Mouse (Mus musculus): ENCODE measurements at regions not wholly inside any gene's neighbourhood (a gene's known extent, or its start where the extent isn't known, plus 50 kb on each side); places are given as distances from the start of the nearest gene placed in this dataset.
"Not testable (repeated sequence)": the region's sequence is repeated elsewhere in the genome, so short reads cannot be mapped to it uniquely, and the experiment has no call there.

DNA sequence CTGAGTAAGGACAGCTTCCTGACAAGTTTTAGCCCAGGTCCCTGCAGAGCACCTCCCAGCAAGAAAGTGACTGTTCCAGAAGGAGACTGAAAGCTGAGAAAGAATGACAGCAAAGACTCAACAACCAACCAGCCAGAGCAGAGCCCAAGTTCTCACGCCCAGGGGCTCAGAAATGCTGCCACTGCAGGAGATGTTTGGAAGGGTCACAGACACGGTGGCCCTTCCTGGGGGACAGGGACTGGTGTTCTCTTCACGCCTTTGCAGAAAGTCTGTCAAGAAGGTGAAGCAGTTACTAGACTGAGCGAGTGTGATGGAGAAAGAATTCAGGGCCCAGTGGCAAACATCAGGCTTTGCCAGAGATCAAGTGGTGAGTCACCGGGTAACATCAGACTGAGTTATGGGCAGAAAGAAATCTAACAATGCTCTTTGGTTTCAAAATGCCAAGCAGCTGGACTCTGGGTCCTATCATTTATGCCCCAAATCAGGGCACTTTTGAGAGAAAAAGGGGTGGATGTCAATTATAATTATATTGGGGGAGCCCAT lies 154.2 kb upstream of the Hes1 start:
- Histone ChIP-seq H3K9ac (replicated peaks; ENCODE audit: low read length) (no peak overlapping the region), H3K36me3 (ENCODE audit: insufficient read depth, low read length) (no peaks in the 10 kb centered on the region), H3K4me3 (ENCODE audit: low read length) (no peak overlapping the region), H3K27ac (ENCODE audit: low read length) (no peak overlapping the region), H3K9me3 (ENCODE audit: low read length) (peaks cover 7% of the 10 kb centered on the region), H3K27me3 (ENCODE audit: insufficient read depth, low read length) (no peaks in the 10 kb centered on the region), H3K4me2 (replicated peaks; ENCODE audit: low read depth, low read length) (no peak overlapping the region), H3K4me1 (ENCODE audit: insufficient read depth, low read length) (peaks cover 8% of the 10 kb centered on the region)
- ATAC-seq (ENCODE audit: low FRiP score, low TSS enrichment), result no peak
- WGBS, result 55% methylated on average over 5 of the region's 5 CpGs

DNA sequence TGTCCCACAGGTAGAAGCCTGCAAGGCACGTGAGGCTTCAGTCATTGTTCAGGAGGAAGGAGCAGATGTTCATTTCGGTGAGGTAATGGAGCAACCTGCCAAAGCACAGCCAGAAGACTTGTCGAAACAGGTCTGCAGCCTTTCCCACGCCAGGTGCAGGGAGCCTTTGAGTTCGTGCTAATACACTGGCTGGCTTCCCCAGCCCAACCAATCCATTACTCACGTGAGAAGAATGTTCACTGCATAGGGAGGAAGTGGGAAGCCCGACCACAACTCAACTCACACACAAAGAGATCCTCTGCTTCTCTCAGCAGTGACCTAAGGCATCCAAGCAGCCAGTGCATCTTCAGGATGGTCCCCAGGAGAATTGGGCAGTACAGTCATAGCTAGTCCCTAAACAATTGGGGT lies 153.0 kb upstream of the Hes1 start:
- Histone ChIP-seq H3K4me1 (ENCODE audit: insufficient read depth, low read length) (peaks cover 8% of the 10 kb centered on the region), H3K27me3 (ENCODE audit: insufficient read depth, low read length) (no peaks in the 10 kb centered on the region), H3K9me3 (ENCODE audit: low read length) (peaks cover 7% of the 10 kb centered on the region), H3K4me2 (replicated peaks; ENCODE audit: low read depth, low read length) (no peak overlapping the region), H3K36me3 (ENCODE audit: insufficient read depth, low read length) (no peaks in the 10 kb centered on the region), H3K9ac (replicated peaks; ENCODE audit: low read length) (no peak overlapping the region), H3K4me3 (ENCODE audit: low read length) (no peak overlapping the region), H3K27ac (ENCODE audit: low read length) (no peak overlapping the region)
- no peak for ATAC-seq (ENCODE audit: low FRiP score, low TSS enrichment)
- WGBS, result 67% methylated on average over 7 of the region's 7 CpGs

DNA sequence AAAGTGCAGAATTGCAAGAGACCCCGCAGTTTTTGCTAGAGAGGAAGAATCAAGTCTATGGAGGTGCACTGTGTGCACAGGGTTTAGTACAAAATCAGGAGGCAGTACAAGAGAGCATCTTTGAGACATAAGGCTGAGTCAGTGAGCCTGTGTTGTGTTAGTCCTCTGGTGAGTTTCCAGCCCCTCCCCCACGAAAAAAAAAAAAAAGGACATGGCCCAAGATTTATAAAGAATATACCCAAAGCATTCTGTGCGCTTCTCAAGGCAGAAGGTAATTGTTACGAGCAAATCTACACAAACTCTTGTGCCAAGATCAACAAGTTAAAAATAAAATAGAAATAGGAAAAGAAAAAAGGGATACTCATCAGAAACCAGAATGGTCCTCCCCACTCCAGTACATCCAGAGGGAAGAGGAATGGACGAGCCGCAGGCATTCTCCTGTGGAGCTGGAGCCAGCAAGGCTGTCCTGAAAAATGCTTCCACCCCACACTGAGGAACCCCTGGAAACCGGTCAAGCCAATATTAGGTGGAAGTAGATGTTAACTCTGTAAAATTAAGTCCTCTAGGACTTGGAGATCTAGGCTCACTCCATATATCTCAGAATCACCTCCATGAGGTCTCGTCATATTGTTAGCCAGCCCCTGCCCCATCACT lies 150.7 kb upstream of the Hes1 start:
- Histone ChIP-seq H3K4me3 (ENCODE audit: low read length) (no peak overlapping the region), H3K4me2 (replicated peaks; ENCODE audit: low read depth, low read length) (no peak overlapping the region), H3K9me3 (ENCODE audit: low read length) (peaks cover 7% of the 10 kb centered on the region), H3K4me1 (ENCODE audit: insufficient read depth, low read length) (no peaks in the 10 kb centered on the region), H3K36me3 (ENCODE audit: insufficient read depth, low read length) (no peaks in the 10 kb centered on the region), H3K27me3 (ENCODE audit: insufficient read depth, low read length) (no peaks in the 10 kb centered on the region), H3K27ac (ENCODE audit: low read length) (no peak overlapping the region), H3K9ac (replicated peaks; ENCODE audit: low read length) (no peak overlapping the region)
- 60% methylated on average over 8 of the region's 8 CpGs for WGBS
- no peak for ATAC-seq (ENCODE audit: low FRiP score, low TSS enrichment)

DNA sequence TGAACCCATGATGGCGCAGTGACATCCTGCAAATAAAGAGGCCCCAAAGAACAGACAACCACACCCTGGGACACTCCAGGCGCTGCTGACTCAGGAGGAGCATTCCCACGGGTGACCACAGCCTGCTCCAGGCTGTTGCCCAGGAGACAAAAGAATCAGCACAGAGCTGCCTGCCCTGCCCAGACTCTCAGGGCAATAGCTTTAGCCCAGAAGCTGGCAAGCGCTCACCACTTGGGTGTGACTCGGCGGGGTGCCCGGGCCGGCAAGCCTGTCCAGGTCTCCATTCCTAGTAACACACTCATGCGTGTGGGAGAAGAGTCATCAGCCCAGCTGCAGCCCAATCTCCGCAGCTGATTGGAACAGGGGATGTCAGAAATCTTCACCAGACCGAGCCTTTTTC lies 148.8 kb upstream of the Hes1 start:
- whole genome bisulfite sequencing, result 69% methylated on average over 11 of the region's 11 CpGs
- Histone ChIP-seq H3K27ac (ENCODE audit: low read length) (no peak overlapping the region), H3K4me2 (replicated peaks; ENCODE audit: low read depth, low read length) (no peak overlapping the region), H3K9ac (replicated peaks; ENCODE audit: low read length) (no peak overlapping the region), H3K36me3 (ENCODE audit: insufficient read depth, low read length) (no peaks in the 10 kb centered on the region), H3K4me3 (ENCODE audit: low read length) (no peak overlapping the region), H3K4me1 (ENCODE audit: insufficient read depth, low read length) (no peaks in the 10 kb centered on the region), H3K9me3 (ENCODE audit: low read length) (peaks cover 7% of the 10 kb centered on the region), H3K27me3 (ENCODE audit: insufficient read depth, low read length) (no peaks in the 10 kb centered on the region)
- ATAC-seq (ENCODE audit: low FRiP score, low TSS enrichment), result 0 out of 2 replicates have a peak, but pooled peaks have one; percentile 23

DNA sequence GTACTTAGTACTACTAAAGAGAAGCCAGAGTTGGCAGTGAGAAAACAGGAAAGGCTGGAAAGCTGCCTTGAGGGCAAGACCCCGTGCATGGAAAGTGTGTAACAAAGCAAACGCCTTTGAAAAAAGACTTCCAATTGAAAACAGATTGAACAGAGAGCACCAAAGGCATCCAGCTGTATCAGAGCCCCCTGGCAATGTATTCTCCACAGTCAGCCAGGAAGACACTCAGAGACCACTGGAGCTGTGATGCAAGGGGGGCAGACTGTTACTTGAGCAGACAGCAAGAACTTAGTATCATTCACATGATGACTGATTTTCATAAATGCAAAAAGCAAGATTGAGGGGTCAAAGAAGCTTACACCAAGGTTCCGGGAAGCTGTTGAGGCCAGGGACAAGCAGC lies 146.2 kb upstream of the Hes1 start:
- Histone ChIP-seq H3K36me3 (ENCODE audit: insufficient read depth, low read length) (no peaks in the 10 kb centered on the region), H3K4me2 (replicated peaks; ENCODE audit: low read depth, low read length) (no peak overlapping the region), H3K9ac (replicated peaks; ENCODE audit: low read length) (no peak overlapping the region), H3K9me3 (ENCODE audit: low read length) (no peaks in the 10 kb centered on the region), H3K27me3 (ENCODE audit: insufficient read depth, low read length) (no peaks in the 10 kb centered on the region), H3K27ac (ENCODE audit: low read length) (no peak overlapping the region), H3K4me1 (ENCODE audit: insufficient read depth, low read length) (no peaks in the 10 kb centered on the region), H3K4me3 (ENCODE audit: low read length) (no peak overlapping the region)
- 64% methylated on average over 3 of the region's 3 CpGs for WGBS
- no peak for ATAC-seq (ENCODE audit: low FRiP score, low TSS enrichment)

DNA sequence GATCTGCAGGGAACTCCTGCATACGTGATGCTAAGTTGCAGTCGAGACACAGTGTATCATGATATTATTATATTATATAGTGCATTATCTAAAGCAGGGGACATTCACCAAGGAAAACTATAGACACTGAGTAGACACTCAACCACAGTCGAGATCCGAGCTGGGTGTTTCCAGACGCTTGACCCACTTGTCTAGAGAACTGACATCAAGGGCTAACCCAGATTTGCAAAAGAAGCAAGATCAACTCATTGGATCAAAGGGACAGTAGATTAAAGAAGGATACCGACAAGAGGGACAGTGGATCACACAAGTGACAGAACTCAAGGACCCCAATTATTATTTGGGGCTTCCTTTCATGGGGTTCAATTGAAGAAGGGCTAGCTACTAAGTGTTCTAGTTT lies 145.8 kb upstream of the Hes1 start:
- Histone ChIP-seq H3K27ac (ENCODE audit: low read length) (no peak overlapping the region), H3K9ac (replicated peaks; ENCODE audit: low read length) (no peak overlapping the region), H3K9me3 (ENCODE audit: low read length) (no peaks in the 10 kb centered on the region), H3K4me1 (ENCODE audit: insufficient read depth, low read length) (no peaks in the 10 kb centered on the region), H3K27me3 (ENCODE audit: insufficient read depth, low read length) (no peaks in the 10 kb centered on the region), H3K4me2 (replicated peaks; ENCODE audit: low read depth, low read length) (no peak overlapping the region), H3K4me3 (ENCODE audit: low read length) (no peak overlapping the region), H3K36me3 (ENCODE audit: insufficient read depth, low read length) (no peaks in the 10 kb centered on the region)
- 89% methylated on average over 6 of the region's 6 CpGs for WGBS
- no peak for ATAC-seq (ENCODE audit: low FRiP score, low TSS enrichment)

DNA sequence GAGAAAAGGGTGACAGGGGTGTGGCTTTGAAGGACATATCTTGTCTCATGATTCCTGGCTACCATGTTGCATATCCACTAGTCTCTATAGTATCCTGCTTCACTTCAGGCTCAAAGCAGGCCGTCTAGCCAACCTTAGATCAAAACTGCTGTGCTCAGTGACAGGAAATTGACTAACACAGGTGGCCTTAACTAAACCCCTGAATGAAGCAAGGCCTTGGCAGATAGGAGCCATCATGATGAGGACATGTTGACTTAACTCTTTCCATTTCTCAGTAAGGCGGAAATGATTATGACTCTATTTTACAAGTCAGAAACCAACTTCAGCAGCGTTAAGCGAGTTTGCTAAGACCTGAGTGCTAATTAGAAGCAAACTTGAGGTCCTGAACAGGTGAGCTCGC lies 143.2 kb upstream of the Hes1 start:
- Histone ChIP-seq H3K36me3 (ENCODE audit: insufficient read depth, low read length) (no peaks in the 10 kb centered on the region), H3K9ac (replicated peaks; ENCODE audit: low read length) (no peak overlapping the region), H3K9me3 (ENCODE audit: low read length) (no peaks in the 10 kb centered on the region), H3K4me3 (ENCODE audit: low read length) (no peak overlapping the region), H3K27me3 (ENCODE audit: insufficient read depth, low read length) (no peaks in the 10 kb centered on the region), H3K4me2 (replicated peaks; ENCODE audit: low read depth, low read length) (no peak overlapping the region), H3K27ac (ENCODE audit: low read length) (no peak overlapping the region), H3K4me1 (ENCODE audit: insufficient read depth, low read length) (no peaks in the 10 kb centered on the region)
- 86% methylated on average over 5 of the region's 5 CpGs for WGBS
- ATAC-seq (ENCODE audit: low FRiP score, low TSS enrichment), result no peak

DNA sequence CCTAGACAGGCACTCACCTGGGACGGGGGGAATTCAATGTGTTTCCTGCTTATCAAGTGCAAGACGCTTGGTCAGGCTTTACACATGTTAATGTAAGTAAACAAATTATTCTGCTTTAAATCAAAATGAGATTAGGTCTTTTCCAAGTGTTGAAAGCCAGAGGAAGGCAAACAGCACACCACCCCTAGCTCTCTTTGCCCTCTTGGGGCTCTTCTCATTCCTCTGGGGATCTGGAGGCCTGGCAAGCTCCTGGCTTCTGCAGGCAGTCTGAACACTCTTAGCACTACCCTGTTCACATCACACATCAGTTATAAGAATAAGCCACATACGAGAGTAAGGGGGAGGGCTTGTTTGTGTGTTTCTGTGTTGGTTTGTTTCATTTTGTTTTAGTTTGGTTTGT lies 142.8 kb upstream of the Hes1 start:
- 65% methylated on average over 3 of the region's 3 CpGs for WGBS
- no peak for ATAC-seq (ENCODE audit: low FRiP score, low TSS enrichment)

DNA sequence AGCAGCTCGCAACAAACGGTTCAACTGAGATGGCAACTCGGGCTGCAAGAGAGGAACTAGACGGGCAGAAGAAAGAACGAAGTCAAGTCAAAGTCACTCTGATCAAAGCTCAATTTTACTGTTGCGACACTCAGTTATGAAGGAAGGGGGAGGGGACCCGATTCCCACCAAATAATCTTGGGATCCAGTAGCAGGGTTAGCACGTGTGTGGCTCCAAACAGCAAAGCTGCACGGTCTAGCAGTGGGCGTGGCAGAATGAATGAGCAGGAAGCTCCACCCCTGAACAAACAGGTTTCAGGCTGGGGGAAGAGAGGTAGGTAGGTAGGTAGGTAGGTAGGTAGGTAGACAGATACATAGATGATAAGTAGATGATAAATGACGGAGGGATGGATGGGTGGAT lies 136.9 kb upstream of the Hes1 start:
- H3K4me2 ChIP-seq (replicated peaks; ENCODE audit: low read depth, low read length); H3K27ac ChIP-seq (ENCODE audit: low read length); H3K9me3 ChIP-seq (ENCODE audit: low read length); H3K36me3 ChIP-seq (ENCODE audit: insufficient read depth, low read length); ATAC-seq (ENCODE audit: low FRiP score, low TSS enrichment); H3K4me3 ChIP-seq (ENCODE audit: low read length); H3K4me1 ChIP-seq (ENCODE audit: insufficient read depth, low read length); H3K27me3 ChIP-seq (ENCODE audit: insufficient read depth, low read length); H3K9ac ChIP-seq (replicated peaks; ENCODE audit: low read length): not testable (repeated sequence)
- 92% methylated on average over 11 of the region's 11 CpGs for WGBS

More for the DNA sequence above, 142.8 kb upstream of the Hes1 start:
- Histone ChIP-seq H3K36me3 (ENCODE audit: insufficient read depth, low read length) (no peaks in the 10 kb centered on the region), H3K4me2 (replicated peaks; ENCODE audit: low read depth, low read length) (no peak overlapping the region), H3K9ac (replicated peaks; ENCODE audit: low read length) (no peak overlapping the region), H3K9me3 (ENCODE audit: low read length) (no peaks in the 10 kb centered on the region), H3K4me1 (ENCODE audit: insufficient read depth, low read length) (no peaks in the 10 kb centered on the region), H3K4me3 (ENCODE audit: low read length) (no peak overlapping the region), H3K27me3 (ENCODE audit: insufficient read depth, low read length) (no peaks in the 10 kb centered on the region), H3K27ac (ENCODE audit: low read length) (no peak overlapping the region)

DNA sequence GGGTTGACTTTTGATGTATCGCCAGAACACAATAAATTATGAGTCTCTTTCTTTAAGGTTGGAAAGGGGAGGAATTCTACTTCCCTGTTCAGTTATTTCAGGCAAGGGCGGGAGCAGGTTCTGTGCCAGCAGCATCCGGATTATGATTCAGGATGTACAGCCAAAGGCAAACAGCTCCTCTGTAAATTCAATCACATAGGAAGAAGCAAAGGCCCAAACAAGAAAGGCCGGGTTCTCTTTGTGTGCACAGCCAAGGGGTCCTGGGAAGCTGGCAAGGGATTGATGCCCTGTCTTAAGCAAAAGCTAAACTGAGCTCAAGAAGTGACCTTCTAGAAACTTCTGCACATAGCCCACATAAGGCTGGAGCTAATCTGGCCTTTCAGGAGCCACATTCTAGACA lies 135.9 kb upstream of the Hes1 start:
- H3K27ac ChIP-seq (ENCODE audit: low read length), result no peak overlapping the region
- no peaks in the 10 kb centered on the region for H3K27me3 ChIP-seq (ENCODE audit: insufficient read depth, low read length)
- no peaks in the 10 kb centered on the region for H3K36me3 ChIP-seq (ENCODE audit: insufficient read depth, low read length)
- H3K9ac ChIP-seq (replicated peaks; ENCODE audit: low read length), result no peak overlapping the region
- 64% methylated on average over 4 of the region's 4 CpGs for WGBS
- no peak for ATAC-seq (ENCODE audit: low FRiP score, low TSS enrichment)
- peaks cover 4% of the 10 kb centered on the region; the same call in 1 of the 2 replicates for H3K9me3 ChIP-seq (ENCODE audit: low read length)
- no peak overlapping the region for H3K4me2 ChIP-seq (replicated peaks; ENCODE audit: low read depth, low read length)
- no peaks in the 10 kb centered on the region for H3K4me1 ChIP-seq (ENCODE audit: insufficient read depth, low read length)
- H3K4me3 ChIP-seq (ENCODE audit: low read length), result no peak overlapping the region
